Mouse (Mus musculus) MEL (cell line): ENCODE data around the gene Uggt1.

Experiments
- CTCF ChIP-seq, 3 experiments: IDR thresholded peaks in 2 of 3; conservative IDR thresholded peaks in 1 of 3; 2 replicates each; pipeline ENCODE4 v1.5.1; 2011 to 2012; ENCODE audit warnings: low read length in 3 of 3, low read depth in 2 of 3, mild to moderate bottlenecking in 2 of 3, improper control_type of control experiment in 1 of 3, inconsistent platforms in 1 of 3, mixed read lengths in 1 of 3, moderate library complexity in 1 of 3; ENCODE audit not compliant: control insufficient read depth in 1 of 3, insufficient read depth in 1 of 3, poor library complexity in 1 of 3, severe bottlenecking in 1 of 3
- POLR2A ChIP-seq, 2 experiments: IDR thresholded peaks; 2 replicates each; pipeline ENCODE4 v1.6.1; 2011 to 2012; ENCODE audit warnings: low read length in 2 of 2, mild to moderate bottlenecking in 2 of 2, control low read depth in 1 of 2, improper control_type of control experiment in 1 of 2, low read depth in 1 of 2, moderate library complexity in 1 of 2; ENCODE audit not compliant: control insufficient read depth in 1 of 2, insufficient read depth in 1 of 2, poor library complexity in 1 of 2
- SMC3 ChIP-seq: IDR thresholded peaks from 2 replicates; pipeline ENCODE4 v1.6.1; 2011; ENCODE audit warnings: low read depth, low read length, improper control_type of control experiment
- USF2 ChIP-seq, 2 experiments: IDR thresholded peaks; 2 replicates each; pipeline ENCODE4 v1.6.1; 2011 to 2012; ENCODE audit warnings: improper control_type of control experiment in 2 of 2, low read length in 2 of 2, borderline replicate concordance in 1 of 2, inconsistent platforms in 1 of 2, low read depth in 1 of 2, mild to moderate bottlenecking in 1 of 2; ENCODE audit not compliant: insufficient read depth in 1 of 2

DNA sequence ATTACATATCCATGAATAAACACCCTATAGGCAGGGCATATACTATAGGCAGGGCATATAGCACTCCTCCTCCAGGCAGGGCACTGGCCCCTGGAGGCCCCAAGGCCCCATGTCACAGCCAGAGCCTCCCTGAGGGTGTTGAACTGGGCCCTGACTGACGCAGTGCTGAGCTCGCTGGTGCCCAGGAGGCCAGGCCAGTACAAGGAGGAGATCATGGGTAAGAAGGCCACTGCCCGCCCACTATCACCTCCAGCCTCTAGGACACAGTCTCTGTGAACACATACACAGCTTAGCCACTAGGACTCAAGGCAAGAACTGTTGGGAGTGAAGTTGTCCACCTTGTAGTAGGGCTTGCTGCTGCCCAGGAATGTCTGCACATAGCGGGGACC, 153.8 kb downstream of the Uggt1 start:
- TF ChIP-seq CTCF (IDR thresholded peaks at IDR 0.05 in 2 of 3, conservative IDR thresholded peaks at IDR 0.05 in 1 of 3; ENCODE audit: control insufficient read depth in 1 of 3, insufficient read depth in 1 of 3, low read depth in 2 of 3, low read length in 3 of 3, poor library complexity in 1 of 3, severe bottlenecking in 1 of 3) (no peak), USF2 (IDR thresholded peaks at IDR 0.05; ENCODE audit: borderline replicate concordance in 1 of 2, insufficient read depth in 1 of 2, low read depth in 1 of 2, low read length in 2 of 2) (no peak), POLR2A (IDR thresholded peaks at IDR 0.05; ENCODE audit: control insufficient read depth in 1 of 2, insufficient read depth in 1 of 2, low read depth in 1 of 2, low read length in 2 of 2, poor library complexity in 1 of 2) (no peak), SMC3 (no peak)
